In the genomic region with DNA sequence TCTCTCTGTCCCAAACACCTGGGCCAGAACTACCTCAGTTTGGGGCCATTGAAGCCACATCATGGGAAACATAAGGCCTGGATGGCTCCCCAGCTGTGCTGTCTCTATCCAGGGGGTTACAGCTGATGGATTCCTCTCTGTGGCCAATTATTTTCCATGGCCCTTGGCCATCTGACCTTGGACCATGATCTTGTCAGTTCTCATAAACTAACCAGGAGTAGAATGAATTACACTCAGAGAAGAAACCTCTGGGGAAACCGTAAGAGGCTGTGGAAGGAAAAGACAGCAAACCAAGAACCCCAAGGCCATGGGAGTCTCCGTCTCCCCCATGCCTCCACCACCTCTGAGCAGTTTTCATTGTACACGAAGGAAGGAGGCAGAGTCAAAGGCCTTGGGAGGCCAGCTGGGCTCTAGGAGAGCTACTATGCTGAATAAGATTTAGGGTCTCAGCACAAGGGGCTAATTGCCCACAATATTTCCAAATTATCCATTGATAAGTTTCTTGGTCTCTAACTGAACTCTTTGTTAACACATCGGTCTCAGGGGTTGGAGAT, we compare ENCODE assay signal across 12 mouse cellular contexts.
A peak's percentile ranks its signal among the peaks of the same experiment; 100 is the strongest.
DNase-seq lines count a peak whose midpoint lies in the region; ATAC-seq and TF ChIP-seq lines count a peak whose summit lies in the region.
"Had no signal": no experiment of that assay in that cellular context is flagged by ENCODE, and none has a peak within 500 bp of the region (broad histone marks: within the 10 kb centered on the region; RNA-seq: fewer than 3 reads in every experiment).

No protein-coding gene starts in this region.

- no peaks in the 10 kb centered on the region for H3K9me3 ChIP-seq in forebrain, embryonic 13.5 days (replicated peaks)
- H3K9me3 ChIP-seq: liver, embryonic 13.5 days had no signal

- no peak overlapping the region for H3K4me2 ChIP-seq in forebrain, embryonic 13.5 days
- H3K4me2 ChIP-seq: liver, embryonic 13.5 days had no signal

- no peak for ATAC-seq in forebrain, embryonic 13.5 days
- ATAC-seq: Patski had no signal

- no peaks in the 10 kb centered on the region for H3K36me3 ChIP-seq in kidney, adult 2 months (ENCODE audit: control insufficient read depth, insufficient read depth, low read length)
- no peaks in the 10 kb centered on the region for H3K36me3 ChIP-seq in forebrain, embryonic 13.5 days (ENCODE audit: poor library complexity, severe bottlenecking)
- H3K36me3 ChIP-seq: liver, embryonic 13.5 days had no signal

- WGBS in kidney, adult 2 months = 71% methylated on average over 4 of the region's 4 CpGs
- 75% methylated on average over 4 of the region's 4 CpGs for WGBS in lung, adult 2 months
- WGBS in forebrain, embryonic 13.5 days = 81% methylated on average over 4 of the region's 4 CpGs

- H3K9ac ChIP-seq in forebrain, embryonic 13.5 days = no peak overlapping the region
- H3K9ac ChIP-seq: liver, embryonic 13.5 days had no signal

- no peak for TF ChIP-seq CTCF in kidney, adult 2 months (conservative IDR thresholded peaks at IDR 0.05; ENCODE audit: insufficient read depth, insufficient read length, low read depth, low read length)
- no peak for TF ChIP-seq CTCF in lung, adult 2 months (IDR thresholded peaks at IDR 0.05; ENCODE audit: insufficient read depth, low read length)

- peak; percentile 23 for DNase-seq in gastrocnemius, postnatal 25 days
- no peak for DNase-seq in gastrocnemius, adult 18-20 months (ENCODE audit: low spot score)
- peak; percentile 77 for DNase-seq in kidney, adult 2 months
- DNase-seq in lung, adult 2 months = peak; percentile 7
- no peak for DNase-seq in left cerebral cortex, postnatal 14 days (ENCODE audit: low spot score in 2 of 2)
- DNase-seq in spleen, postnatal 36 days (ENCODE audit: low spot score in 2 of 2) = no peak
- DNase-seq: cerebellum, postnatal 36 days; liver, embryonic 13.5 days had no signal

- H3K27ac ChIP-seq in brown adipose tissue, adult 24 weeks (replicated peaks; ENCODE audit: low read depth, low read length) = peak overlapping the region; percentile 58; the same call in 1 of the 2 replicates
- H3K27ac ChIP-seq in kidney, adult 2 months (ENCODE audit: insufficient read depth, low read depth, low read length) = no peak overlapping the region; the same call in 1 of the 2 replicates
- no peak overlapping the region for H3K27ac ChIP-seq in forebrain, embryonic 13.5 days
- H3K27ac ChIP-seq: layer of hippocampus, adult 2 months; liver, embryonic 13.5 days had no signal

- TF ChIP-seq POLR2A in kidney, adult 2 months (IDR thresholded peaks at IDR 0.05; ENCODE audit: low read depth, low read length) = no peak
- TF ChIP-seq POLR2A in lung, adult 2 months (IDR thresholded peaks at IDR 0.05; ENCODE audit: borderline replicate concordance, extremely low read depth, low read depth, low read length) = no peak

- no peaks in the 10 kb centered on the region for H3K27me3 ChIP-seq in kidney, adult 2 months (replicated peaks; ENCODE audit: control insufficient read depth, insufficient read depth, low read length)
- no peaks in the 10 kb centered on the region for H3K27me3 ChIP-seq in forebrain, embryonic 13.5 days
- H3K27me3 ChIP-seq: liver, embryonic 13.5 days had no signal

- H3K4me1 ChIP-seq in brown adipose tissue, adult 24 weeks (ENCODE audit: control insufficient read depth, insufficient read depth, insufficient read length, low read length) = no peaks in the 10 kb centered on the region
- H3K4me1 ChIP-seq in kidney, adult 2 months (ENCODE audit: control insufficient read depth, insufficient read depth, low read length) = no peaks in the 10 kb centered on the region
- no peaks in the 10 kb centered on the region for H3K4me1 ChIP-seq in lung, adult 2 months (ENCODE audit: control insufficient read depth, insufficient read depth, low read length)
- H3K4me1 ChIP-seq in forebrain, embryonic 13.5 days = no peaks in the 10 kb centered on the region
- H3K4me1 ChIP-seq: liver, embryonic 13.5 days had no signal

- H3K4me3 ChIP-seq in brown adipose tissue, adult 24 weeks (ENCODE audit: insufficient read depth, low read depth, low read length) = no peak overlapping the region
- H3K4me3 ChIP-seq in kidney, adult 2 months (ENCODE audit: insufficient read depth, low read depth, low read length) = no peak overlapping the region
- no peak overlapping the region for H3K4me3 ChIP-seq in lung, adult 2 months (replicated peaks; ENCODE audit: extremely low read depth, low read depth, low read length)
- no peak overlapping the region for H3K4me3 ChIP-seq in forebrain, embryonic 13.5 days
- H3K4me3 ChIP-seq: layer of hippocampus, adult 2 months; liver, embryonic 13.5 days had no signal

- intact Hi-C loops in left cerebral cortex, postnatal 14 days (cut with DNase I) = no loop called here

Comparison
In these comparisons a context has a peak if more than half of its experiments do, and no peak if none do; other contexts are left out.
1. DNase-seq: peak in gastrocnemius, postnatal 25 days (single experiment), kidney, adult 2 months (single experiment) and lung, adult 2 months (single experiment); none in gastrocnemius, adult 18-20 months (single experiment), left cerebral cortex, postnatal 14 days (0 of 2) and spleen, postnatal 36 days (0 of 2).